In the genomic region with DNA sequence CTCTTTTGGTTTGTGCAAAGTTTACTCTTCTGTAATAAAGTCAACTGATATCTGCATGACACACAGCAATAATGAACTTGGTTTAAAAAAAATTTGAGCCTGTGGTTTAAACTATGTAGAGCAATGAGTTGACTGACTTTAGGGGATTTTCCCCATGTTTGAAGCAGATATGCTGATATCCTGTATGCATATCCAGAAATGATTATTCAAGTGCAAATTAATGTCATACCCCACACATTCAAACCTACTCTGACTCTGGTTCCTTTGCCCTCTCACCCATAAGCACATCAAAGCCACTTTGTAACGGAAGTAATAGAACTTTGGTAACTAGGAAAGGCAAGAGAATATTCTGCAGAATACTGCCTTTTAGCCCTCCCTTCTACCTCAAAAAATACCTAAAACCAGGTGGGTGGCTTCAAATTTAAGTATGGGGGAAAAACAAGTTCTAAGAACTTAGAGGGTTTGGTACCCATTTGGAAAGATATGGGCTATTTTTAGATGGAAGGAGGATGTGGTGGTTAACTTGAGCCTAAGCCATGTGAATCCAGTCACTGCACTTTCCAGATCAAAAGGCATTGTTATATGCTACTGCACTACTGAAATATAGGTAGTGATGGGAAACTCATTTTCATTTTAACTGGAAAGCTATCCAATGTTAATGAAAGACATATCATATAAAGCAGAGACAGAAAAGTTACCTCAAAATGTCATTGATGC, we compare ENCODE assay signal across 21 mouse cellular contexts.
"Had no signal": no experiment of that assay in that cellular context is flagged by ENCODE, and none has a peak within 500 bp of the region (broad histone marks: within the 10 kb centered on the region; RNA-seq: fewer than 3 reads in every experiment).

No protein-coding gene starts in this region.

- H3K4me3 ChIP-seq: lung, embryonic 15.5 days; megakaryocyte, embryonic 14.5 days; midbrain, embryonic 13.5 days; midbrain, embryonic 15.5 days; neural tube, embryonic 13.5 days; neural tube, embryonic 15.5 days; stomach, embryonic 15.5 days had no signal

- H3K9ac ChIP-seq: liver, postnatal 0 days; lung, embryonic 15.5 days; midbrain, embryonic 13.5 days; midbrain, embryonic 15.5 days; neural tube, embryonic 13.5 days; neural tube, embryonic 15.5 days; stomach, embryonic 15.5 days had no signal

- DNase-seq: liver, postnatal 0 days; lung, adult 2 months; lung, postnatal 14 days; lung, postnatal 36 days; right cerebral cortex, adult 18-20 months; right cerebral cortex, postnatal 25 days; right cerebral cortex, postnatal 4 days; spleen, adult 18-20 months; thymus, adult 2 months; thymus, postnatal 25 days; thymus, postnatal 4 days had no signal

- H3K36me3 ChIP-seq: lung, embryonic 15.5 days; midbrain, embryonic 13.5 days; midbrain, embryonic 15.5 days; neural tube, embryonic 13.5 days; neural tube, embryonic 15.5 days; stomach, embryonic 15.5 days had no signal

- H3K27me3 ChIP-seq: lung, embryonic 15.5 days; megakaryocyte, embryonic 14.5 days; midbrain, embryonic 13.5 days; midbrain, embryonic 15.5 days; neural tube, embryonic 13.5 days; neural tube, embryonic 15.5 days; stomach, embryonic 15.5 days had no signal

- H3K27ac ChIP-seq: lung, embryonic 15.5 days; macrophage; midbrain, embryonic 13.5 days; midbrain, embryonic 15.5 days; neural tube, embryonic 13.5 days; neural tube, embryonic 15.5 days; stomach, embryonic 15.5 days; stomach, postnatal 0 days had no signal

- H3K4me2 ChIP-seq: lung, embryonic 15.5 days; midbrain, embryonic 11.5 days; midbrain, embryonic 13.5 days; midbrain, embryonic 15.5 days; neural tube, embryonic 13.5 days; neural tube, embryonic 15.5 days; stomach, embryonic 15.5 days had no signal

- H3K4me1 ChIP-seq: lung, embryonic 15.5 days; megakaryocyte, embryonic 14.5 days; midbrain, embryonic 13.5 days; midbrain, embryonic 15.5 days; neural tube, embryonic 13.5 days; neural tube, embryonic 15.5 days; stomach, embryonic 15.5 days had no signal

- H3K9me3 ChIP-seq: lung, embryonic 15.5 days; megakaryocyte, embryonic 14.5 days; midbrain, embryonic 13.5 days; midbrain, embryonic 15.5 days; neural tube, embryonic 13.5 days; neural tube, embryonic 15.5 days; stomach, embryonic 15.5 days had no signal
